Mouse (Mus musculus): ENCODE results near the gene Ccdc57.
"Not testable (repeated sequence)": the region's sequence is repeated elsewhere in the genome, so short reads cannot be mapped to it uniquely, and the experiment has no call there.

GRCm38 (mm10) chr11:120781361-120781760 lies 151.3 kb downstream of the Ccdc57 start:
- TF ChIP-seq POLR2A (IDR thresholded peaks at IDR 0.05; ENCODE audit: borderline replicate concordance, extremely low read depth, insufficient read depth, insufficient read length, poor library complexity, severe bottlenecking); CTCF (IDR thresholded peaks at IDR 0.05; ENCODE audit: borderline replicate concordance, extremely low read depth, insufficient read depth, insufficient read length): not testable (repeated sequence)

All from brain, embryonic 14.5 days (tissue).